Mouse (Mus musculus): ENCODE measurements around the gene Olfr1348.

The Olfr1348 gene

DNA sequence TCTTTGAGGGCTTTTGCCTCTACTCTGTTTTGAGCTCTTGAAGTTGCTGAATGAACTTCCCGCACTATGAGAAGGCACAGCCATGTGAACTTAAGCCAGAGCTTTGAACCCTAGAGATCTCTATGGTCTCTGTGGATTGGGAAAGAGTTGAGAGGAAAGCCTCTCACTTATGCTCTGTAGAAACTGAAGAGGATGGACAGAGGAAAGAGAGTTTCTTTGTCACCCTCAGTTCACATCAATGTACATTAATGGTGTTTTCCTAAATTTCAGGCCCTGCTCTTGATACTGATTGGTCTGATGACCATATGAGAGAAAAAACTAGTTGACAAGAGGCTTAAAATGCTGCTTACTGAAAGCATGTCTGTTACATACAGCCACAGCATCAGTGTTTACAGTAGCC lies at the start of gene Olfr1348:
Gene Olfr1348 (minus strand): TSS at position 101 of the 400 bp plus-strand sequence.
- no peak for DNase-seq

DNA sequence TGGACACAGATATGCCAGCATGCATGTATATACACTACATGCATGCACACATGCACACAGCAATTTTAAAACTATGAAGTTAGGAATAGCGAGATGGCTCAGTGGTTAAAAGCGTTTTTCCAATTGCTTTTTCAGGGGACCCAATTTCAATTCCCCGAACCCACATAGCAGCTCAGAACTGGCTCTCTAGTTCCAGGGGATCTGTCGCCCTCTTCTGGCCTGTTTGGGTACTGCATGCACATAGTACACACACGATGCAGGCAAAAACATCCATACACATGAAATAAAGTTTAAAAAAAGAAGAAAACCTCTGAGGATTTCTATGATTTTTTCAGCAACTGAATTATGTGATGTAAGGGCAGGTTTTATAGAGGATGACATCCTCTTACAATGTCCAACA lies 17.6 kb upstream of the Olfr1348 start:
- DNase-seq, result peak; percentile 16

DNA sequence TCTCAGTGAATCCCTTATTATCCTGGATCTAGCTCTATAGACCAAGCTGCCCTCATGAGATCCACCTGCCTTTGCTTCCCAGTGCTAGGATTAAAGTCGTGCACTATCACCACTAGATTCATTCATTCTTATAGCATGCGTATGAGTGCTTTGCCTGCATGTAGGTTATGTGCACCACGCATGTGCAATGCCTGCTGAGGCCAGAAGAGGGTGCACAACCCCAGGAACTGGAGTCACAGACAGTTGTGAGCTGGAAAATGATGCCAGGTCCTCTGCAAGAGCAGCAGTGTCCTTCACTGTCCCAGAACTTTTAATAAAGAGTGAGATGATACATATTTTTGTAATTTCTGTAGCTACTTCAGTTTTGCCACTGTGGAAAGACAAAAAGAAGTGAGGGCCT lies 16.5 kb upstream of the Olfr1348 start:
- peak; percentile 40 for DNase-seq

DNA sequence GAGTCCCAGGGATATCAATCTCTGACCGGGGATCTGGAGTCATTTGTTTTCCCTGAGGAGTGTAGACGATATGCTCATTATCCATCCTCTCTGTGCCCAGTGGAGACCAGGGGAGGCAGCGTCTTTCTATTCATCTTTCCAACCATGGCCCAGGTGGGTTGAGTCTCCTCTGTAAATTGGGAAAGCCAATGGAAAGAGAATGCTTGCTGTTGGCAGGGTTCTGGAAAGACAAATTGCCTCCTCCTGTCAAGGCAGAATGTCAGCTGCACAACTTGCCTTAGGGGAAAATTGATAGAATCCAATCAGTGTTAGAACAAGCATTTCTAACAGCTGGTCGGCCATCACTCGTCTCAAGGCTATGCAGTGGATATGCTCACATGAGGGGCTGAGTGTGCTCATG lies 14.3 kb upstream of the Olfr1348 start, which contains the start of gene Olfr1349:
Gene Olfr1349 (minus strand): TSS at position 101 of the 400 bp plus-strand sequence.
- peak; percentile 43 for DNase-seq

DNA sequence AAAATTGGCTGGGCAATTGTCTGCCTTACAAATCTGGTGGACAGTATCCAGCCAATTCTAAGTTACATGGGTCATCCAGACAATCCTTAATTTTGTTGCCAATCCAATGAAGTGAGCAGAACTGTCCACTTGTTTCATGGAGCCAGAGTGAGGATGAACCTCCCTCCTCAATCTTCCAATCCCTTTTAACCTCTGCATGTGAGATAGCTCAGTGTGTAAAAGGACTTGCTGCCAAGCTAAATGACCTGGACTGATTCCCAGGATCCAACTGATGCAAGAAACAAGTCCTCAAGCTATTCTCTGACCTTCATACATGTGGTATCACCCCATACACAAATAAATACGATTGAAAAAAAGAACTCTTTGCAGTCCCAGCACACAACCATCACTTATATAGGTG lies 13.1 kb upstream of the Olfr1348 start:
- peak; percentile 73 for DNase-seq

DNA sequence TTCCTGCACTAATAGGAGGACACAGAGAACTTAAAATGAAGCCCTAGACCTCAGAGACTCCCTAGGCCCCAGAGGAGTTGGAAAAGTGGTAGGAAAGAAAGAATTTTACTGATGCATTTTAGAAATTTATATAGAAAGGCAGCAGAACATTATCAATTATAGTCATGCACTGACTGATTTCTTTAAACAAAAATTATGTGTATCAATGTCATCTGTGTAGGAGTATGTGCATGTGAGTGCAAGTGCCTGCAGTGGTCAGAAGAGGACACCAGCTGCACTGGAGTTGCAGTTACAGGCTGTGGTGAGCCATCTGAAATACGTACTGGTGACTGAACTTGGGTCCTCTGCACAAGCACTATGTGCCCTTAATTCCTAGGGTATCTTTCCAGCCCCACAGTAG lies 8.9 kb downstream of the Olfr1348 start, which contains the start of gene Olfr1347:
Gene Olfr1347 (minus strand): TSS at position 101 of the 400 bp plus-strand sequence.
- no peak for DNase-seq

DNA sequence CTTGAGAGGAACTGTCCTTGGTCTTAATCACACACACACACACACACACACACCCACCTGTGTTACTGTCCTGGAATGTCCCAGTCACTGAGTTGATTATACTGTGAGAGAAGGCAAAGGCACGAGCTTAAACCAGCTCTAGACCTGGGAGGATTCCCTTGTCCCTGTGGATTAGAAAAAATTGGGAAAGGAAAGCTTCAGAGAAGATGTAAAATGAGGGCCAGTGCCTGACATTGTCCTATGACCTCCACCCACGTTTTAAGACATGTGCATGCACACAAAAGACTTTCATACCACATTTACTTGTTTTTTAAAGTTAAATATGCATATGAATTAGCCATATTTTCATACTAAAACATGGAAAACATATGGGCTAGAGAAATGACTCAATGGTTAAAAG lies 21.7 kb downstream of the Olfr1348 start, which contains the start of gene Olfr5:
Gene Olfr5 (minus strand): TSS at position 101 of the 400 bp plus-strand sequence.
- no peak for DNase-seq

DNA sequence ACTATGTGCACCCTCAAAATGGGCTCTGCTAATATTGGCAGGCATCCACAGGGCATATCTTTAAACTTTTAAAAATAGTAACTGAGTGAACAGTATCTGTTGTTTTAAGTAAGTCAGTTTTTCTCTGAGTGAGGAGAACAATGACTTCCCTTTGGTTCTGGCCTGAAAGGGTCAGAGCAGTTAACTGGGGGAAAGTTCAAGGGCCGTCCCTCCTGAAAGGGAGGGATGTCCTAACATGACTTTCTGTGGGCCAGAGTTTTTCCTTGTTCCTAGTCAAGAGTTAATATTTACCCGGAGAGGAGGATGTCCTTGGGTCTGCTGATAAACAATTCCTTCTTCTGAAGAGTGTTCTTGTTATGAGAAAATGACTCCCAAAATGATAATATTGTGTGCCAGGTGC lies 30.9 kb downstream of the Olfr1348 start:
- peak; percentile 79 for DNase-seq

DNA sequence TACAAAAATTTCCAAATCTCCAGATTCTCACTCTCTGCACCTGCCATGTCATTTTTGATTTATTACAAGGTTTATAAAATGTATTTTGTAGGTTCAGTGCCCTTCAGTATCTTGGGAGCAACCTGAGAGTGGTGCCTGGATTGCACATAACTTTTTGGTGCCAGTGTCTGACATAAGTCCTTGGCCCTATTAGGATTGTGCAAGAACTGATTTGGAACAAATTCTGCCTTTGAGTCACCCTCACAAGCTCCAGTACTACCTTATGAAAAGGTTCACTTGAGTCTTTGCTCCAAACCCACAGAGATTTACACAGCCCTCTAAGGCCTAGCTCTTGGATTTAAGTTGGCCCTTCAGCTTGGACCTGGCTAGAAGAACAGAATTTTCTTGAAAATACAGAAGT lies 41.6 kb downstream of the Olfr1348 start, which contains the start of gene Olfr1346:
Gene Olfr1346 (plus strand): TSS at position 151 of the 400 bp plus-strand sequence.
- DNase-seq, result no peak

DNA sequence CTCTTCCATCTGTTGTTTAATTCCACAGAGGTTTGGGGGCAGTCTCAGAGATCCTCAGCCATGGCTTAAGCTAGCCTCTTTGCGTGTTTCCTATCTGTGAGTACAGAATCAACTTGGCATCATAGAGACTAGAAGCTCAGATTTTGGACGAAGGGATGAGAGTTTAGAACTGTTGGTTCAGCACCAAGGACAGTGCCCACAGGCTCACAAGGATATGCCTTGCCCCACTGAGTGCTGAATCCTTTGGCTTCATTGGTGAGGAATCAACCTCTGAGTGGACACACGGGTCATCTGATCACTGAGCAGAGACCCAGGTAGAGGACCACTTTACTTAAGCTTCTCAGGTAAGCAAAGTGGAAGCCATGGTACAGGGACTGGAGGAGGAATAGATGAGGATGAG lies 52.1 kb downstream of the Olfr1348 start:
- peak; percentile 44 for DNase-seq

DNA sequence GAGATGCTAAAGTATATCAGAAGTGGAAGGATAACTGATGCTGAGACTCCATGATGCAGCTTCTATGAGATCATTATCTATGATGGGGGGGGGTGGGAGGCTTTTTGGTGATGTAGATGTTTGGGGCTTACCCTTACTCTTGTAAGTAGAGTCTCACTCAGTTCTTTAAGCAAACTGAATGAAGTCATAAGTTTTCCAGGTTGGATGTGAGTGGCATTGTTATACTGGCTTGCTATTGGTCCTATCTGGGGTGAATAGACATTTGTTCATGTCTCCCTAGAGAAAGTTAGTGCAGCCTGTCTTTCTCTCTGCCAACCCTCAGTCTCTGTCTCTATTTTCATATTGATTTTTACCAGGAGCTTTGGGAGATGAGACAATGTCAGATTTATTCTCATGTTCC lies 52.7 kb downstream of the Olfr1348 start, which contains the start of gene Olfr1336:
Gene Olfr1336 (plus strand): TSS at position 301 of the 400 bp plus-strand sequence.
- DNase-seq, result no peak

Data from heart, adult 11 months (tissue).